Mouse (Mus musculus): Measurements from ENCODE around the gene Mboat7.

Mboat7 gene

GRCm38 (mm10) chr7:3643412-3643811 is 49.9 kb downstream of the Mboat7 start:
- DNase-seq = no peak

- DNase-seq = no peak
Observed at GRCm38 (mm10) chr7:3630478-3630815, 62.9 kb downstream of the Mboat7 start.

- DNase-seq = peak; percentile 94 to 95
Observed at GRCm38 (mm10) chr7:3629543-3630477, 63.5 kb downstream of the Mboat7 start, which contains the start of the genes Tfpt and Prpf31. Gene Tfpt (minus strand): TSS chr7:3629929. Gene Prpf31 (plus strand): TSS chr7:3629985.

GRCm38 (mm10) chr7:3629030-3629429 is 64.3 kb downstream of the Mboat7 start:
- DNase-seq = no peak
